8 mouse cellular contexts compared by ENCODE assay signal in genomic region chr8:122284203-122284658, GRCm38 (mm10). TPM values are rescaled to one million over a fixed set of nuclear protein-coding genes. Genes with fewer than 3 reads are reported as not detected.
DNase-seq lines count a peak whose midpoint lies in the region; ATAC-seq lines count a peak whose summit lies in the region.

No protein-coding gene starts in this region.

- H3K27me3 ChIP-seq in embryonic facial prominence, embryonic 12.5 days, result peaks cover 33% of the 10 kb centered on the region
- H3K27me3 ChIP-seq in hindbrain, embryonic 11.5 days (ENCODE audit: control insufficient read depth, insufficient read depth, low read length), result peaks cover 20% of the 10 kb centered on the region

- under 1% methylated on average over 33 of the region's 33 CpGs for WGBS in embryonic facial prominence, embryonic 12.5 days
- WGBS in hindbrain, embryonic 11.5 days, result 0% methylated on average over 32 of the region's 33 CpGs

- H3K36me3 ChIP-seq in embryonic facial prominence, embryonic 12.5 days, result no peaks in the 10 kb centered on the region
- H3K36me3 ChIP-seq in hindbrain, embryonic 11.5 days (ENCODE audit: control insufficient read depth, insufficient read depth, low read length), result no peaks in the 10 kb centered on the region

- H3K27ac ChIP-seq in embryonic facial prominence, embryonic 12.5 days, result peak overlapping the region; percentile 41
- H3K27ac ChIP-seq in hindbrain, embryonic 11.5 days (ENCODE audit: low read depth, low read length), result peak overlapping the region; percentile 77

- ATAC-seq in embryonic facial prominence, embryonic 12.5 days (ENCODE audit: insufficient number of reproducible peaks, insufficient read depth, low FRiP score, low TSS enrichment), result no peak
- no peak for ATAC-seq in hindbrain, embryonic 11.5 days (ENCODE audit: low FRiP score)
- ATAC-seq in megakaryocyte progenitor cell, adult 5-6 weeks (replicated peaks; ENCODE audit: poor library complexity), result peak; percentile 3

- DNase-seq in CD4-positive helper T cell, adult 2 months (ENCODE audit: low read depth, low spot score), result peak; percentile 85
- peak; percentile 48 for DNase-seq in NIH3T3 (ENCODE audit: low read depth)
- peak; percentile 76 for DNase-seq in hindbrain, embryonic 11.5 days (ENCODE audit: low spot score)
- peak; percentile 63 for DNase-seq in layer of hippocampus, postnatal 36 days
- DNase-seq in spleen, postnatal 36 days (ENCODE audit: low spot score in 2 of 2), result peak; percentile 68 to 73
- no peak for DNase-seq in adipocyte (ENCODE audit: low spot score)

- H3K9ac ChIP-seq in embryonic facial prominence, embryonic 12.5 days, result peak overlapping the region; percentile 71
- peak overlapping the region; percentile 70; the same call in 1 of the 2 replicates for H3K9ac ChIP-seq in hindbrain, embryonic 11.5 days (ENCODE audit: low read depth, low read length)

- peak overlapping the region; percentile 63 for H3K4me3 ChIP-seq in embryonic facial prominence, embryonic 12.5 days
- H3K4me3 ChIP-seq in hindbrain, embryonic 11.5 days (ENCODE audit: low read depth, low read length), result peak overlapping the region; percentile 65

- peaks cover 43% of the 10 kb centered on the region for H3K4me1 ChIP-seq in embryonic facial prominence, embryonic 12.5 days
- peaks cover 15% of the 10 kb centered on the region for H3K4me1 ChIP-seq in hindbrain, embryonic 11.5 days (replicated peaks; ENCODE audit: control insufficient read depth, insufficient read depth, low read length)

- peak overlapping the region; percentile 97 for H3K4me2 ChIP-seq in embryonic facial prominence, embryonic 12.5 days (replicated peaks)
- H3K4me2 ChIP-seq in hindbrain, embryonic 11.5 days (replicated peaks; ENCODE audit: low read depth, low read length), result peak overlapping the region; percentile 98

- H3K9me3 ChIP-seq in embryonic facial prominence, embryonic 12.5 days, result no peaks in the 10 kb centered on the region
- H3K9me3 ChIP-seq in hindbrain, embryonic 11.5 days (ENCODE audit: control insufficient read depth, low read length), result no peaks in the 10 kb centered on the region

RNA-seq across cellular contexts. Expression of gene Zfpm1, which starts 2.3 kb away (rescaled TPM):
- polyA plus RNA-seq in embryonic facial prominence, embryonic 12.5 days (2016; fragmentation: Nextera tagmentation; extraction: Ambion mirVana), result 2.1 and 2.8 TPM in 2 replicates
- 1.6 and 1.9 TPM in 2 replicates for polyA plus RNA-seq in hindbrain, embryonic 11.5 days (2014; fragmentation: Nextera tagmentation; extraction: Ambion mirVana)
- 10 to 100 TPM; 34.7 to 36.9 TPM for total RNA-seq in layer of hippocampus, postnatal 36 days (2021)
- 12.2 and 21.6 TPM in 2 replicates for total RNA-seq in megakaryocyte progenitor cell, adult 5-6 weeks (2015)
- total RNA-seq in megakaryocyte progenitor cell, adult 5-6 weeks (2017), result 9.9 and 20.3 TPM in 2 replicates
